Mouse (Mus musculus) heart, embryonic 12.5 days (tissue): Measurements from ENCODE around the gene Gm10840. TPM values are rescaled to one million over a fixed set of nuclear protein-coding genes. Genes with fewer than 3 reads are reported as not detected.

Experiments used
- ATAC-seq: fragments of 200-750 bp; cut with Nextera tagmentation; 2 replicates; pipeline ENCODE4 v1.8.0; 2017; ENCODE audit warnings: moderate TSS enrichment, moderate library complexity; ENCODE audit not compliant: insufficient number of reproducible peaks, low FRiP score
- H3K27ac ChIP-seq: fragments of 300-500 bp; sonication (generic); 2 replicates; pipeline ENCODE4 v1.5.1; 2016; ENCODE audit warnings: mild to moderate bottlenecking, moderate library complexity; ENCODE audit not compliant: poor library complexity, severe bottlenecking
- H3K27me3 ChIP-seq: fragments of 300-500 bp; sonication (generic); replicated peaks from 2 replicates; pipeline ENCODE4 v1.6.1; 2016; ENCODE audit warnings: mild to moderate bottlenecking, moderate library complexity
- H3K36me3 ChIP-seq: fragments of 300-500 bp; sonication (generic); 2 replicates; pipeline ENCODE4 v1.6.1; 2016; ENCODE audit warnings: mild to moderate bottlenecking, moderate library complexity
- H3K4me1 ChIP-seq: fragments of 300-500 bp; sonication (generic); replicated peaks from 2 replicates; pipeline ENCODE4 v1.6.1; 2016; ENCODE audit warnings: mild to moderate bottlenecking
- H3K4me2 ChIP-seq: fragments of 300-500 bp; sonication (generic); 2 replicates; pipeline ENCODE4 v1.6.1; 2016; ENCODE audit warnings: mild to moderate bottlenecking, moderate library complexity
- H3K4me3 ChIP-seq: fragments of 300-500 bp; sonication (generic); 2 replicates; pipeline ENCODE4 v1.5.1; 2016; ENCODE audit warnings: mild to moderate bottlenecking
- H3K9ac ChIP-seq: fragments of 300-500 bp; sonication (generic); 2 replicates; pipeline ENCODE4 v1.6.1; 2016; ENCODE audit warnings: mild to moderate bottlenecking, moderate library complexity
- H3K9me3 ChIP-seq: fragments of 300-500 bp; sonication (generic); replicated peaks from 2 replicates; pipeline ENCODE4 v1.6.1; 2016; ENCODE audit warnings: mild to moderate bottlenecking, moderate library complexity
- WGBS: fragments of 180-500 bp; shearing (Covaris S2); methylation state at CpG from one replicate; pipeline ENCODE4 v1.1.7; 2016; 5-methylcytosine and 5-hydroxymethylcytosine counted together
- polyA plus RNA-seq: library from polyadenylated mRNA; unstranded; fragments of >200 nt; fragmentation: Nextera tagmentation; extraction: Ambion mirVana; gene quantifications from 2 replicates; pipeline ENCODE4 v1.2.1, GENCODE M21; 2016

Gene Gm10840
- polyA plus RNA-seq, 1 experiment from 2014 or later: not detected

DNA sequence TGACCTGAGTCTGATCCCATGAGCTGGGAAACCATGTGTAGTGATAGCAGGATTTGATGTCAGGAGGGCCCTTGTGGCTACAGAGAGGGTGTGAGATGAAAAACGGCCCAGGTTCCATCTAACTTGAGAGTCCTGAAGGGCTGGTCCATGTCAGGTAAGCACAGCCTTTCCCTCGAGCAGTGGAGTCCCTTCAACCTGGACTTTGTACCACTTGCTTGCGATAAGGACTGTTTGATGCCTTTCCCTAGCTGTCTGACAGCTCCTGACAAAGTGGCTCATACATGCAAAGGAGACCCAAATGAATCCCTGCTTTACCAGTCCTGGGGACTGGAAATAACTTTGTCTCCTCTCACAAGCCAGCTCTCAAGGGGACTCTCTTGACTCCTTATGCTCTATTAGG, 9.4 kb upstream of the Gm10840 start:
- Histone ChIP-seq H3K4me2 (no peak overlapping the region), H3K27me3 (no peaks in the 10 kb centered on the region), H3K27ac (no peak overlapping the region), H3K9me3 (no peaks in the 10 kb centered on the region), H3K9ac (no peak overlapping the region), H3K4me1 (no peaks in the 10 kb centered on the region), H3K36me3 (peaks cover 92% of the 10 kb centered on the region), H3K4me3 (no peak overlapping the region)
- no peak for ATAC-seq
- WGBS: 77% methylated on average over 3 of the region's 3 CpGs

DNA sequence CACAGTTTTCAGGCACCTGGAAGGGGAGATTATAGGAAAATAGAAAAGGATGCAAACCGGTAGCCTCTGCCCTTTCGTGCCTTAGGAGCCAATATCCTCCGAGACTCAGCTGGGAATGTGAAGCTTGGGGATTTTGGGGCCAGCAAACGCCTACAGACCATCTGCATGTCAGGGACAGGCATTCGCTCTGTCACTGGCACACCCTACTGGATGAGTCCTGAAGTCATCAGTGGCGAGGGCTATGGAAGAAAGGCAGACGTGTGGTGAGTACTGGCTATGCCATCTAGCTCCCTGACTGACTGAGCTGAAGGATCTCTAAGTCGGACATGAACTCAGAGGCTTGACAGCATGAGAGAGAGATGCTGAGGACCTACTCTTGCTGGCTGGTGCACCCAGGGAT, 8.5 kb upstream of the Gm10840 start:
- Histone ChIP-seq H3K4me3 (no peak overlapping the region), H3K9me3 (no peaks in the 10 kb centered on the region), H3K27me3 (no peaks in the 10 kb centered on the region), H3K4me2 (no peak overlapping the region), H3K27ac (no peak overlapping the region), H3K36me3 (peaks cover 96% of the 10 kb centered on the region), H3K9ac (no peak overlapping the region), H3K4me1 (no peaks in the 10 kb centered on the region)
- no peak for ATAC-seq
- whole genome bisulfite sequencing: 75% methylated on average over 8 of the region's 8 CpGs

- no peaks in the 10 kb centered on the region for H3K9me3 ChIP-seq
- H3K4me2 ChIP-seq: no peak overlapping the region
- H3K4me1 ChIP-seq: peaks cover 11% of the 10 kb centered on the region
- H3K36me3 ChIP-seq: peaks cover 91% of the 10 kb centered on the region
- H3K27ac ChIP-seq: no peak overlapping the region
- no peaks in the 10 kb centered on the region for H3K27me3 ChIP-seq
- 75% methylated on average over 5 of the region's 5 CpGs for WGBS
- ATAC-seq: no peak
- H3K4me3 ChIP-seq: no peak overlapping the region
- no peak overlapping the region for H3K9ac ChIP-seq
Measured at GRCm38 (mm10) chr11:106154091-106154490, 6.6 kb upstream of the Gm10840 start.

DNA sequence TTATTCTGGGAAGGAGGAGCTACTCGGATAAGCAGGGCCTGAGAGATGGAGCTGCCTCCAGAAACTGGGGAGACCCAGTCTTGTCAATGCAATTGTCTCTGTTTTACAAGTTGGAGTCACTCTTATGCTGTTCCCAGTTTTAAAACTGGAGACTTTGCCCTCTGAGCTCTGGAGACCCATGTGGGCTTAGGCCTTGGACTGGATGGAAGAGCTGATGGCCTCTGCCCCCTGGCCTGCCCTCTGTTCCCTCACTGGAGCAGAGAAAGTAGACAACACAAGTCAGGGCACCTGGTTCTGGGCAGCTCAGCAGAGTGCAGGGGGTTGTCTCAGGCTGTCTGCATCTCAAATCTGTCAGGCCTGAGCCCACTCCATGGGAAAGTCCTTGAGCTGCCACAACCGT, 5.9 kb upstream of the Gm10840 start:
- WGBS: 74% methylated on average over 2 of the region's 2 CpGs
- peaks cover 84% of the 10 kb centered on the region for H3K36me3 ChIP-seq
- no peak overlapping the region for H3K27ac ChIP-seq
- peaks cover 16% of the 10 kb centered on the region for H3K4me1 ChIP-seq
- no peak for ATAC-seq
- no peaks in the 10 kb centered on the region for H3K9me3 ChIP-seq
- H3K27me3 ChIP-seq: no peaks in the 10 kb centered on the region
- no peak overlapping the region for H3K4me2 ChIP-seq
- H3K9ac ChIP-seq: no peak overlapping the region
- no peak overlapping the region for H3K4me3 ChIP-seq

- no peaks in the 10 kb centered on the region for H3K27me3 ChIP-seq
- H3K9ac ChIP-seq: no peak overlapping the region
- peaks cover 20% of the 10 kb centered on the region for H3K4me1 ChIP-seq
- no peak for ATAC-seq
- WGBS: 64% methylated on average over 3 of the region's 3 CpGs
- H3K27ac ChIP-seq: no peak overlapping the region
- H3K36me3 ChIP-seq: peaks cover 74% of the 10 kb centered on the region
- no peak overlapping the region for H3K4me3 ChIP-seq
- no peaks in the 10 kb centered on the region for H3K9me3 ChIP-seq
- no peak overlapping the region for H3K4me2 ChIP-seq
Measured at GRCm38 (mm10) chr11:106155761-106156160, 4.9 kb upstream of the Gm10840 start.

DNA sequence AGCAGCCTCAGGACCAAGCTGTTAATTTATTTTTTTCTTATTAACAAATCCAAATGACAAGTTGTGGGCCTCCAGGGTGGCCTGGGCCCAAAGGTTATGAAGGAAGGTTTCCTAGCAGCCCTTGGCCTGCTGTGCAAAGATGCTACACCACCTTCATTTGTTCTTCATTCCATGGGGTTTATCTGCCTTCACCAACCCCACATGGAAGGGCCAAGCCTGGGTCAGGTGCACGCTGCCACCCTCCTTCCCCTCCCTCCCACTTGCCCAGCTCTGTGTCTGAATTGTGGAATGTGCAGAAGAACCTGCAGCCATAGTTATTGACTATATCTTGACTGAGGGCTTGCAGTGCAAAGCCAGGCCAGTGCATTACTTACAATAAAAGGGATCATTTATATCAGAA, 4.4 kb upstream of the Gm10840 start:
- ATAC-seq: no peak
- H3K4me3 ChIP-seq: no peak overlapping the region
- H3K4me2 ChIP-seq: no peak overlapping the region
- H3K27ac ChIP-seq: no peak overlapping the region
- H3K9ac ChIP-seq: no peak overlapping the region
- WGBS: 81% methylated on average over 1 of the region's 1 CpGs
- H3K4me1 ChIP-seq: peaks cover 25% of the 10 kb centered on the region
- H3K27me3 ChIP-seq: no peaks in the 10 kb centered on the region
- no peaks in the 10 kb centered on the region for H3K9me3 ChIP-seq
- H3K36me3 ChIP-seq: peaks cover 69% of the 10 kb centered on the region

DNA sequence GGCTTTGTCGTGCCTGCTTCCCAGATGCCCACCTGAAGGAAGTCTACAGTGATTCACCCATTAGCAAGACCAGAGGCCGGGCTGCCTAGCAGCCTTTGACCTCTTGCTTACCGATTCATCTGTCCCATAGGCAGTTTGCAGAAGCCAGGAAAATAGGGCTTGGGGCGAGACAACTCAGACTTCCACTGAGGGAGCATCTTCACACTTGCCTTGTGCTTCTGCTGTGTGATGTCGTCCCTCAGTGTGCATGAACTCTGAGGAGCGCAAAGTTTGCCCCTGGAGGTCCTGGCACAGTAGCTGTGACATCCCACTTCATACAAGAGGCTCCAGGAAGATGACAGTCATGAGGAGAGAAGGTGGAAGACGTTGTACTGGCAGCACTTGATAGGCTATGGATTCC, 3.5 kb upstream of the Gm10840 start:
- WGBS: 81% methylated on average over 7 of the region's 7 CpGs
- Histone ChIP-seq H3K9ac (no peak overlapping the region), H3K4me3 (no peak overlapping the region), H3K27ac (no peak overlapping the region), H3K4me2 (no peak overlapping the region), H3K4me1 (peaks cover 28% of the 10 kb centered on the region), H3K36me3 (peaks cover 60% of the 10 kb centered on the region), H3K27me3 (no peaks in the 10 kb centered on the region), H3K9me3 (no peaks in the 10 kb centered on the region)
- no peak for ATAC-seq

DNA sequence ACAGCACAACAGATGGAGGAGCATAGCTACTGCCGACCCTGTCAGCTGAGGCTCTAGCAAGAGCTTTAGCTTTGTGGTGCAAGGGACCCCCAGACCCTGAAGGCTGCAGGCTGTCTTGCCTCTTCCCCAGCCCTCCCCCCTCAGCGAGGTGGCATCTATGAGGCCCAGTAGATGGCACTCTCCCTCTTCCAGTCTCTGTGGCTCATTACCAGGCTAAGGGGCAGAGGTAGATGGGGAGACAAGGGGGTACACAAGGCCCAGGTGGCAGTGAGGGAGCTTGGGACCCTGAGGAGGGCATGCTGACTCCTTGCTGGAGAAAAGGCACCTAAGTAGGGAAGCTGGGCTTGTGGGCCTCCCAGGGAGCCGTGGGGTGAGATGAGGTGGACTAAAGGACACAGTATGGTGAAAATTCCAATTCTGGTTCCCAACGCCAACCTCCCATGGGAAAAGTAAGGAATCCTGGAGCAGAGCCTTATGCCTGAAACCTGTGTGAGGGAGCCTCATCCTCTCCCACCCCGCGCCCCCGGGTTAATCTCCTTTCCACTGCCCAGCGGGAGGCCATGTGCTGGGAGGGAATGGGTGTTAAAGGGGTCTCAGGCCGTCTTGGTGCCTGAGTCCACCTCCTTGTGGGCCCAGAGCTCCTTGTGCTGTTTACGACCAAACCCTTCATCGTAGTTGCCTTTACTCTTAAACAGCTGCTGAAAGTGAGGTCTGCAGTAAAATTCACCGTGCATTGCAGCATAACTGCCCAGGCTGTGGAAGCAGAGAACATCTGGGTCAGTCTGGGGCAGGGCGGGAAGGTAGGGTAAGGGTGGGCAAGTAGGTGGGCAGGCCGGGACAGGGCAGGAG, 2.3 kb upstream of the Gm10840 start:
- Histone ChIP-seq H3K4me2 (peak overlapping the region; percentile 93), H3K27ac (peak overlapping the region; percentile 86), H3K4me3 (peak overlapping the region; percentile 88), H3K9ac (peak overlapping the region; percentile 90), H3K4me1 (peaks cover 31% of the 10 kb centered on the region), H3K36me3 (peaks cover 55% of the 10 kb centered on the region), H3K27me3 (no peaks in the 10 kb centered on the region), H3K9me3 (no peaks in the 10 kb centered on the region)
- 59% methylated on average over 14 of the region's 14 CpGs for WGBS
- ATAC-seq: no peak

- Histone ChIP-seq H3K4me3 (peak overlapping the region; percentile 88), H3K9me3 (no peaks in the 10 kb centered on the region), H3K36me3 (peaks cover 56% of the 10 kb centered on the region), H3K4me1 (peaks cover 33% of the 10 kb centered on the region), H3K27me3 (no peaks in the 10 kb centered on the region), H3K4me2 (peak overlapping the region; percentile 93), H3K9ac (peak overlapping the region; percentile 90), H3K27ac (peak overlapping the region; percentile 86)
- ATAC-seq: no peak
- 39% methylated on average over 9 of the region's 9 CpGs for WGBS
Measured at GRCm38 (mm10) chr11:106158930-106159215, 1.8 kb upstream of the Gm10840 start.

DNA sequence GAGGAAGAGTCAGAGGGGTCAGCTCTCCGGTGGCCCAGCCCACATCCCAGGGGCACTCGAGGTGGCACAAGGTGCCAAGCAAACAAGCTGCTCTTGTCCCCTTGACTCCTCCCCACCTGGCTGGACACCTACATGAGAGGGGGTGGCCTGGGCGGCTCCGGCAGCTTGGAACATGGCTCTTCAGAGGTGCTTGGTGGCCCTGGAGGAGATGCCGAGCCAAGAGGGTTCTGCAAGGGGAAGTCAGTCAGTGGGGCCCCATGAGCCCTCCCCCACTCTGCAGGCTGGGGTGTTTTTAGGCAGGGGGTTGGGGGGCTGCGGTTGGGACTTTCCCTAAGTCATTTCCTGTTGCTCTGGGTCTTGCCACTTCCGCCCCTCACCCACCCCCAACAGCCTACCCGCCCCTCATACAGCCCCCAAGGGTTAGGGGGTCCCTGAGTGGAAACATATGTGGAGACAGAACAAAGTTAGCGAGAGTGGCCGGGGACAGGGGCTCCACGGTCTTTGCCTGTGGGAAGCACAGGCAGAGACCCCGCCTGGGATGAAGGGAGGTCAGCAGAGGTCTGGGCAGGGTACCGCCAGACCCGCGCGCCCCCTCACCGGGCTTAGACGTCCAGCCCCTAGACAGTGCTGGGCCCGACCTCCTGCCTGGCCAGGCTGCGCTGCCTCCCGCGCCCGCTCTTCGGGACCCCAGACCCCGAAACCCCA, 1.3 kb upstream of the Gm10840 start:
- peaks cover 56% of the 10 kb centered on the region for H3K36me3 ChIP-seq
- under 1% methylated on average over 25 of the region's 25 CpGs for WGBS
- peak; percentile 37; the same call in 1 of the 2 replicates for ATAC-seq

DNA sequence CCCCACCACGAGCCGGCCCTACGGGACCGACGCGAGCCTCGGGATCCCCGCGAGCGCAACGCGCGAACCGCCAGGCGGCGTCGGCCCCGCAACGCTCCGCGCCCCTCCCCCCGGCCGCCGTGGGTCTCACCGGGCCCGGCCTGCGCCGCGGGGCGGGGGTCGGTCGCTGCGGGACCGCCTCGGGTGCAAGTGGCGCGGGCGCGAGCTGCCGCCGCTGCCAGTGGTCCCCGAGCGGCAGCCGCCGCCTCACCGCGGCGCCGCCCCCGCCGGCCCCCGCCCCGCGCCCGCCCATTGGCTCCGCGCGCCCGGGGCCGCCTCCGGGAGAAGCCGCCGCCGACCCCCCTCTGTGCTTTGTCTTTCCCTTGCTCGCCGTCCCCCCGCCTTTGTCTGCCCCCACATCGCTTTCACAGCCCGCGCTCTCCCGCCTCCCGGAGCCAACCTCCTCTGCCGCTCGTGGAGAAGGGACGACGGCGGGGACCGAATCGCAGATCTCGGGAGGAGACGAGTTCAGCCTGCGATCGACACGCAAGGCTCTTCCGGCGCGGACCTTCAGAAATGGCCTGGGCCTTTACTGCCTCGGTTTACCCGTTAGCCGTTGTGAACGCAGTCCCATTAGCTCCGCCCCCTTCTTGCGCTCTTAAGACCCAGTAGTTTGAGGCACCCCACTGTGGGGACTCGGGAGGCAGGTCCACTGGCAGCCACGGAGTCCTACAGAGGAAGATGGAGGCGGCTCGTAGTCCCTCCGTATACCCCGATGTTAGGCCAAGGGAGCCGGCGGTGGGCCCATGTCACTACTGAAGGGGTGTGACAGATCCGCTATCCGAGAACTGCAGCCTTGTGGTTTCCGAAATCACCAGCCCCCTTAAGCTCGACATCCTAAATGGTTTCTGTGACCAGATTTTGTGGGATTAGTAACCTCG, 469 bp upstream of the Gm10840 start:
- Histone ChIP-seq H3K27me3 (no peaks in the 10 kb centered on the region), H3K27ac (peak overlapping the region; percentile 86), H3K9me3 (no peaks in the 10 kb centered on the region), H3K4me1 (peaks cover 33% of the 10 kb centered on the region), H3K4me2 (peak overlapping the region; percentile 93), H3K9ac (peak overlapping the region; percentile 90), H3K36me3 (peaks cover 55% of the 10 kb centered on the region), H3K4me3 (peak overlapping the region; percentile 88)
- WGBS: 1% methylated on average over 105 of the region's 106 CpGs
- ATAC-seq: peak; percentile 72

More for the DNA sequence above, 1.3 kb upstream of the Gm10840 start:
- no peaks in the 10 kb centered on the region for H3K27me3 ChIP-seq
- peak overlapping the region; percentile 93 for H3K4me2 ChIP-seq
- H3K27ac ChIP-seq: peak overlapping the region; percentile 86
- peaks cover 33% of the 10 kb centered on the region for H3K4me1 ChIP-seq
- peak overlapping the region; percentile 88 for H3K4me3 ChIP-seq
- H3K9ac ChIP-seq: peak overlapping the region; percentile 90
- no peaks in the 10 kb centered on the region for H3K9me3 ChIP-seq
